Mouse (Mus musculus) heart, embryonic 15.5 days (tissue): ENCODE data around the gene Med27. TPM values are rescaled to one million over a fixed set of nuclear protein-coding genes. Genes with fewer than 3 reads are reported as not detected.

ENCODE experiments used
- ATAC-seq: fragments of 200-750 bp; cut with Nextera tagmentation; replicated peaks from 2 replicates; pipeline ENCODE4 v1.8.0; 2017; ENCODE audit warnings: low read depth, moderate TSS enrichment; ENCODE audit not compliant: insufficient number of reproducible peaks, insufficient read depth, low FRiP score
- H3K27ac ChIP-seq: fragments of 300-500 bp; sonication (generic); 2 replicates; pipeline ENCODE4 v1.5.1; 2015; ENCODE audit warnings: mild to moderate bottlenecking, inconsistent platforms
- H3K27me3 ChIP-seq: fragments of 300-500 bp; sonication (generic); 2 replicates; pipeline ENCODE4 v1.6.1; 2015; ENCODE audit warnings: inconsistent platforms
- H3K36me3 ChIP-seq: fragments of 300-500 bp; sonication (generic); 2 replicates; pipeline ENCODE4 v1.6.1; 2015; ENCODE audit warnings: mild to moderate bottlenecking, inconsistent platforms
- H3K4me1 ChIP-seq: fragments of 300-500 bp; sonication (generic); replicated peaks from 2 replicates; pipeline ENCODE4 v1.6.1; 2015; ENCODE audit warnings: inconsistent platforms
- H3K4me2 ChIP-seq: fragments of 300-500 bp; sonication (generic); 2 replicates; pipeline ENCODE4 v1.6.1; 2015; ENCODE audit warnings: inconsistent platforms, mild to moderate bottlenecking, moderate library complexity
- H3K4me3 ChIP-seq: fragments of 300-500 bp; sonication (generic); 2 replicates; pipeline ENCODE4 v1.5.1; 2015; ENCODE audit warnings: mild to moderate bottlenecking, inconsistent platforms
- H3K9ac ChIP-seq: fragments of 300-500 bp; sonication (generic); 2 replicates; pipeline ENCODE4 v1.6.1; 2015; ENCODE audit warnings: mild to moderate bottlenecking, inconsistent platforms
- H3K9me3 ChIP-seq: fragments of 300-500 bp; sonication (generic); replicated peaks from 2 replicates; pipeline ENCODE4 v1.6.1; 2016; ENCODE audit warnings: inconsistent platforms
- WGBS: fragments of 180-500 bp; shearing (Covaris S2); methylation state at CpG from one replicate; pipeline ENCODE4 v1.1.7; 2015; ENCODE audit warnings: mixed read lengths; 5-methylcytosine and 5-hydroxymethylcytosine counted together
- polyA plus RNA-seq: library from polyadenylated mRNA; unstranded; fragments of >200 nt; fragmentation: Nextera tagmentation; extraction: Ambion mirVana; gene quantifications from 2 replicates; pipeline ENCODE4 v1.2.1, GENCODE M21; 2015

The Med27 gene
- polyA plus RNA-seq, 1 experiment from 2014 or later = 26.9 TPM

GRCm38 (mm10) chr2:29360956-29361355 is 14.3 kb downstream of the Med27 start:
- Histone ChIP-seq H3K36me3 (no peaks in the 10 kb centered on the region), H3K9ac (no peak overlapping the region), H3K4me3 (no peak overlapping the region), H3K9me3 (no peaks in the 10 kb centered on the region), H3K27ac (no peak overlapping the region), H3K27me3 (no peaks in the 10 kb centered on the region), H3K4me1 (peaks cover 10% of the 10 kb centered on the region; the same call in 1 of the 2 replicates), H3K4me2 (no peak overlapping the region)
- ATAC-seq = no peak
- 81% methylated on average over 3 of the region's 3 CpGs for WGBS

- H3K4me3 ChIP-seq = no peak overlapping the region
- WGBS = 78% methylated on average over 8 of the region's 8 CpGs
- ATAC-seq = no peak
- H3K4me2 ChIP-seq = no peak overlapping the region
- no peak overlapping the region for H3K9ac ChIP-seq
- no peaks in the 10 kb centered on the region for H3K9me3 ChIP-seq
- no peak overlapping the region for H3K27ac ChIP-seq
- H3K4me1 ChIP-seq = no peaks in the 10 kb centered on the region
- no peaks in the 10 kb centered on the region for H3K27me3 ChIP-seq
- H3K36me3 ChIP-seq = no peaks in the 10 kb centered on the region
Observed at GRCm38 (mm10) chr2:29365000-29365695, 18.5 kb downstream of the Med27 start.

- no peak overlapping the region for H3K4me2 ChIP-seq
- no peak overlapping the region for H3K27ac ChIP-seq
- 66% methylated on average over 5 of the region's 5 CpGs for WGBS
- no peaks in the 10 kb centered on the region for H3K36me3 ChIP-seq
- no peaks in the 10 kb centered on the region for H3K9me3 ChIP-seq
- no peak for ATAC-seq
- H3K4me1 ChIP-seq = no peaks in the 10 kb centered on the region
- H3K4me3 ChIP-seq = no peak overlapping the region
- H3K27me3 ChIP-seq = no peaks in the 10 kb centered on the region
- H3K9ac ChIP-seq = no peak overlapping the region
Observed at GRCm38 (mm10) chr2:29368730-29369129, 22.1 kb downstream of the Med27 start.

- ATAC-seq = no peak
- no peaks in the 10 kb centered on the region for H3K27me3 ChIP-seq
Observed at GRCm38 (mm10) chr2:29372176-29372575, 25.6 kb downstream of the Med27 start.

GRCm38 (mm10) chr2:29381683-29382082 is 35.1 kb downstream of the Med27 start:
- peaks cover 3% of the 10 kb centered on the region; the same call in 1 of the 2 replicates for H3K4me1 ChIP-seq
- no peaks in the 10 kb centered on the region for H3K27me3 ChIP-seq
- H3K27ac ChIP-seq = no peak overlapping the region
- 22% methylated on average over 4 of the region's 4 CpGs for WGBS
- no peak overlapping the region for H3K9ac ChIP-seq
- H3K36me3 ChIP-seq = no peaks in the 10 kb centered on the region
- H3K9me3 ChIP-seq = no peaks in the 10 kb centered on the region
- H3K4me2 ChIP-seq = no peak overlapping the region
- no peak for ATAC-seq
- no peak overlapping the region for H3K4me3 ChIP-seq

More at GRCm38 (mm10) chr2:29372176-29372575, 25.6 kb downstream of the Med27 start:
- no peaks in the 10 kb centered on the region for H3K4me1 ChIP-seq
- H3K27ac ChIP-seq = no peak overlapping the region
- no peaks in the 10 kb centered on the region for H3K36me3 ChIP-seq
- no peak overlapping the region for H3K9ac ChIP-seq
- no peak overlapping the region for H3K4me2 ChIP-seq
- no peak overlapping the region for H3K4me3 ChIP-seq
- no peaks in the 10 kb centered on the region for H3K9me3 ChIP-seq
- WGBS = 91% methylated on average over 5 of the region's 5 CpGs

GRCm38 (mm10) chr2:29382583-29382982 is 36.0 kb downstream of the Med27 start:
- Histone ChIP-seq H3K4me1 (peaks cover 3% of the 10 kb centered on the region; the same call in 1 of the 2 replicates), H3K9ac (no peak overlapping the region), H3K9me3 (no peaks in the 10 kb centered on the region), H3K27ac (no peak overlapping the region), H3K4me3 (no peak overlapping the region), H3K36me3 (no peaks in the 10 kb centered on the region), H3K27me3 (no peaks in the 10 kb centered on the region), H3K4me2 (no peak overlapping the region)
- ATAC-seq = no peak
- WGBS = 88% methylated on average over 4 of the region's 4 CpGs

GRCm38 (mm10) chr2:29383133-29383532 is 36.5 kb downstream of the Med27 start:
- Histone ChIP-seq H3K9me3 (no peaks in the 10 kb centered on the region), H3K36me3 (no peaks in the 10 kb centered on the region), H3K4me1 (peaks cover 3% of the 10 kb centered on the region; the same call in 1 of the 2 replicates), H3K4me2 (no peak overlapping the region), H3K27me3 (no peaks in the 10 kb centered on the region), H3K27ac (no peak overlapping the region), H3K9ac (no peak overlapping the region), H3K4me3 (no peak overlapping the region)
- ATAC-seq = no peak

GRCm38 (mm10) chr2:29385405-29385804 is 38.8 kb downstream of the Med27 start:
- ATAC-seq = no peak

GRCm38 (mm10) chr2:29387268-29387667 is 40.6 kb downstream of the Med27 start:
- H3K27ac ChIP-seq = no peak overlapping the region
- H3K9ac ChIP-seq = no peak overlapping the region
- H3K4me3 ChIP-seq = no peak overlapping the region
- H3K9me3 ChIP-seq = no peaks in the 10 kb centered on the region
- no peaks in the 10 kb centered on the region; the same call in 1 of the 2 replicates for H3K4me1 ChIP-seq
- WGBS = 72% methylated on average over 2 of the region's 2 CpGs
- no peaks in the 10 kb centered on the region for H3K27me3 ChIP-seq
- H3K36me3 ChIP-seq = no peaks in the 10 kb centered on the region
- no peak overlapping the region for H3K4me2 ChIP-seq
- ATAC-seq = no peak

More at GRCm38 (mm10) chr2:29385405-29385804, 38.8 kb downstream of the Med27 start:
- Histone ChIP-seq H3K4me1 (peaks cover 3% of the 10 kb centered on the region; the same call in 1 of the 2 replicates), H3K27ac (no peak overlapping the region), H3K4me2 (no peak overlapping the region), H3K27me3 (no peaks in the 10 kb centered on the region), H3K4me3 (no peak overlapping the region), H3K9ac (no peak overlapping the region), H3K36me3 (no peaks in the 10 kb centered on the region), H3K9me3 (no peaks in the 10 kb centered on the region)
- WGBS = 60% methylated on average over 10 of the region's 10 CpGs

GRCm38 (mm10) chr2:29388937-29389336 is 42.3 kb downstream of the Med27 start:
- H3K27me3 ChIP-seq = no peaks in the 10 kb centered on the region
- no peak for ATAC-seq
- 81% methylated on average over 7 of the region's 7 CpGs for WGBS
- 0 out of 2 replicates have a peak, but pooled peaks cover 3% of the 10 kb centered on the region for H3K4me1 ChIP-seq
- H3K36me3 ChIP-seq = no peaks in the 10 kb centered on the region
- H3K9ac ChIP-seq = no peak overlapping the region
- no peak overlapping the region for H3K27ac ChIP-seq
- no peak overlapping the region for H3K4me3 ChIP-seq
- H3K9me3 ChIP-seq = no peaks in the 10 kb centered on the region
- no peak overlapping the region for H3K4me2 ChIP-seq

- H3K27ac ChIP-seq = no peak overlapping the region
- no peak overlapping the region for H3K4me2 ChIP-seq
- H3K4me3 ChIP-seq = no peak overlapping the region
- H3K27me3 ChIP-seq = no peaks in the 10 kb centered on the region
- no peak for ATAC-seq
- no peak overlapping the region for H3K9ac ChIP-seq
- H3K4me1 ChIP-seq = 0 out of 2 replicates have a peak, but pooled peaks cover 5% of the 10 kb centered on the region
- no peaks in the 10 kb centered on the region for H3K36me3 ChIP-seq
- 76% methylated on average over 4 of the region's 4 CpGs for WGBS
- H3K9me3 ChIP-seq = no peaks in the 10 kb centered on the region
Observed at GRCm38 (mm10) chr2:29391086-29391485, 44.5 kb downstream of the Med27 start.

GRCm38 (mm10) chr2:29391996-29392395 is 45.4 kb downstream of the Med27 start:
- 73% methylated on average over 1 of the region's 1 CpGs for WGBS
- Histone ChIP-seq H3K4me2 (no peak overlapping the region), H3K4me1 (0 out of 2 replicates have a peak, but pooled peaks cover 5% of the 10 kb centered on the region), H3K4me3 (no peak overlapping the region), H3K27me3 (no peaks in the 10 kb centered on the region), H3K36me3 (no peaks in the 10 kb centered on the region), H3K27ac (no peak overlapping the region), H3K9ac (no peak overlapping the region), H3K9me3 (no peaks in the 10 kb centered on the region)
- no peak for ATAC-seq
